Mouse (Mus musculus): ENCODE measurements around the gene Ugt1a1.

- TF ChIP-seq CTCF (IDR thresholded peaks at IDR 0.05; ENCODE audit: low read depth): no peak
- TF ChIP-seq EP300 (IDR thresholded peaks at IDR 0.05; ENCODE audit: low read depth): no peak
Observed at GRCm38 (mm10) chr1:88197443-88197842, 14.3 kb upstream of the Ugt1a1 start.

Data from liver, embryonic 14.5 days (tissue).